Mouse (Mus musculus) liver, postnatal 0 days (tissue): ENCODE results near the gene Zxdc.

ENCODE experiments used
- CTCF ChIP-seq: sonication (generic); IDR thresholded peaks from 2 replicates; pipeline ENCODE4 v1.5.1; 2016; ENCODE audit warnings: antibody characterized with exemption, low read depth
- EP300 ChIP-seq: IDR thresholded peaks from 2 replicates; pipeline ENCODE4 v1.6.1; 2016; ENCODE audit warnings: antibody characterized with exemption, low read depth, mild to moderate bottlenecking

GRCm38 (mm10) chr6:90320429-90320828 lies 48.9 kb upstream of the Zxdc start:
- TF ChIP-seq CTCF (no peak), EP300 (0 out of 2 replicates have a peak, but pooled peaks have one; percentile 19)
